Mouse (Mus musculus): ENCODE measurements around the gene A730049H05Rik.

The A730049H05Rik gene

DNA sequence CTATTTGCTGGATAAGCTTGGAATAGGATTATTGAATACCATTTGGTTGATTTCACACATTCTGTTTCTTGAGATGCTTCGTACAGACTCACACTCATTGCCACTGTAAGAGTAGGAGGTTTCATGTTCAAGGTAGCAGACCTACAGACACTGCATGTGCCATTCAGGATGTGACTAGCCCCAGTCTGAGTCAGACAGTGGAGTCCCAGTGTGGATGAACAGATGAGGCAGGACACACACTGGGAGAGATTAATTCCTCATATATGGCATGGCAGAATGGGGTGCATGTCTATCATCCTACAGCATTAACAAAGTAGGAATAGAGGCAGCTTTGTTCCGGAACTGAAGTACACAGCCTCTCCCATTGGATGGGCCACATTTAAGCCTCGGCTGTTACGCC, 61.0 kb downstream of the A730049H05Rik start:
- in situ Hi-C loops (cut with MboI, MseI), result loop anchor here (10.0 kb wide), 1 partner anchor 1482 kb away; no protein-coding TSS in a partner anchor

- in situ Hi-C loops (cut with MboI, MseI), result loop anchor here (10.0 kb wide), 1 partner anchor 1484 kb away; no protein-coding TSS in a partner anchor
These were observed 62.5 kb downstream of the A730049H05Rik start for GRCm38 (mm10) chr6:92878771-92879170.

DNA sequence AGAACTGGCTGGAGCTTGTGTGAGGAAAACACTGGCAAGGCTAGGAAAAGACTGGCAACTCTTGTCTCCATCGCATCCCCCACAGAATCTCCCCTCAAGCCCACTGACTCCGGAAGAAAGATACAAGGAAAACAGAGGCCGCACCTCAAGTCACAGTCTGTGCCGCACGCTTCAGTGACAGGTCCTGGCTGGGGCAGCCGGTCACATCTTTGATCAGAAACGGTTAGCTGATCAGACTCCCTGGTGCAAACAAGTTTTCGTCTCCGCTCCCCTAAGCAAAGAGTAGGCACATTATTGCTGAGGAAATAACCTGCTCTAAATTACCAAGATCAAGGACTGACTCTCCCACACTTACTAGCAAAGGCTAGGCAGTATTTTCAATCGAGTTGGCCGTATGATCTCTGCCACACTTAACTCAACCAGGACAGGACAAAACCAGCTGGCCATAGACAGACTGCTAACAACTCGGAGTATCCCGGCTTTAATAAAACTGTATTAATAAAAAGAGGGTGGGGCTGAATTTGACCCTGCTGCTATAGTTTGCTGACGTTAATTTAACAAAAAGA, 63.5 kb downstream of the A730049H05Rik start:
- in situ Hi-C loops (cut with MboI, MseI), result loop anchor here (10.0 kb wide), 1 partner anchor 1485 kb away; no protein-coding TSS in a partner anchor

DNA sequence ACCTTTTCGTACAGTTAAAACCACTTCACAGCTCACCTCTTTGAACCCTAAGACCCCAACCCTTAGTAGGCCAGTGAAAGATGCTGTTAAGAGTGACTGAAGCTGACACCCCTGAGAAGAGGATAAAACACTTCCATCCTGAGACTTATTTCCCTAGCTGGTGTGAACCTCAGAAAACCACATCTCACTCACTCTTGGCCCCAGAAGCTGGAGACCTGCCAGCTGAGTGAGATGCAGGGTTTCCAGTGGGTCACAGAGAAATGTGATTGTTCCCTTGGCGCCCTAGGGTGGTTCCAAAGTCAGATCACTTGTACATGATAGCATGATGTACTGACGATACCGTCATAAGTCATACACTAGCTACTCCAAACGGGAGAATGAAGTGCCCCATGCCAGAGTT, 66.2 kb downstream of the A730049H05Rik start:
- in situ Hi-C loops (cut with MboI, MseI), result no loop called here

DNA sequence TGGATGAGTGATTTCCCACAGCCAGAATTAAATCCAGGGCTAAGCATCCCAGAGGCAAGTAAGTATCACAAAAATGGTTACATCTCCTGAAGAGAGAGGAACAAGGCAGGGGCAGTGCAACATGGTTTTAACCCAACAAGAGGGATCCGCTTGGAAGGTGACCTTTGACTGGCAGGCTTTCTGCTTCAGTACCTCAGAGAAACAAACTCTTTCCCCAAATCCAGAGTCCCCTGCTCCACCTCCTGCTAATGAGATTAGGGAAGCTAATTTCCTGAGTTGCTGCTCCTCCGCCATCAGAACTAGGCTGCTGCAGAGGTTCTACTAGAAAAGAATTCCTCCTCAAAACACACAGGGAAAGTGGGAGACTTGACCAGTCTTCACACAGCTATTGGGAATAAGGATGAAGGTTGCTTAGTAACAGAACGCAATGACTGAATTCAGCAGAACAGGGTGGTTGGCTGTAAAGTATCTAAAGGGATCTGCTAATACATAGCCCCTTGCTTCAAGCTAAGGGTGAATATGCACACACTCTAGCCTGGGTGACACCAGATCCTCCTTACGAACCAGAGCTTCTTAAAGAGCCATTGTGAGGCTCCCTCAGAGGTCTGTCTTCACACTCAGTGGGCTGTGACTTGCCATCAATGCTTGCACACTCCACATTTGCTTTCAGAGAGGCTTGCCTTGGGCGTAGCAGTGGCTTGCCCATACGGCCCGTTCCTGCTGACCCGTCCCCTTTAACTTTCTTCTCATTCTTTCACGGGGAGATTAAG, 67.0 kb downstream of the A730049H05Rik start:
- in situ Hi-C loops (cut with MboI, MseI), result no loop called here

DNA sequence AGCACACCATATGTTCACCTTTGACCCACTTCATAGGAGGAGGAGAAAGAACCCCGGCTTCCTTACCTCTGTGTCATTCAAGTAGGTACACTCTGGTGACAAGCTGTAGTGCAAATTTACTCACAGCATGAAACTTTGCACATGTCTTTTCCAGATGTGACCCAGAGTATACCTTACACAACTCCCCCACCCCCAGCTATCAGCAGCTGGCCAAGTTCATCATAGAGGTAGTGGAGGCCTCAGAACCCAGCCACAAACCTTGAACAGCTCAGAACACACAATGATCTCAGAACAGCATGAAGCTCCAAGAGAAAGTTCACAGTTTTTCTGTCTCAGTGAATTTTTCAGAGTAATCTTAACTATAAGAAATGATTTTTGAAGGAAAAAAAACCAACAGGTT, 75.3 kb downstream of the A730049H05Rik start:
- in situ Hi-C loops (cut with MboI, MseI), result no loop called here
